Mouse (Mus musculus): Measurements from ENCODE around the gene Asb18.

Gene Asb18

GRCm38 (mm10) chr1:90014446-90014845 lies at the start of gene Asb18:
Gene Asb18, minus strand, starts transcription at chr1:90014666.
- DNase-seq, result peak; percentile 28

- peak; percentile 39 for DNase-seq
These were observed 46.1 kb upstream of the Asb18 start for GRCm38 (mm10) chr1:90060599-90060998.

GRCm38 (mm10) chr1:90060054-90060453 lies 45.6 kb upstream of the Asb18 start:
- no peak for DNase-seq

GRCm38 (mm10) chr1:90054991-90055390 lies 40.5 kb upstream of the Asb18 start:
- no peak for DNase-seq

- peak; percentile 27 for DNase-seq
These were observed 36.9 kb upstream of the Asb18 start for GRCm38 (mm10) chr1:90051347-90051746.

GRCm38 (mm10) chr1:90050046-90050739 lies 35.7 kb upstream of the Asb18 start:
- DNase-seq, result no peak

- no peak for DNase-seq
These were observed 13.8 kb upstream of the Asb18 start for GRCm38 (mm10) chr1:90028305-90028704.

GRCm38 (mm10) chr1:90026945-90027344 lies 12.5 kb upstream of the Asb18 start:
- no peak for DNase-seq

- DNase-seq, result no peak
These were observed 5.9 kb upstream of the Asb18 start for GRCm38 (mm10) chr1:90020336-90020735.

GRCm38 (mm10) chr1:90018071-90018470 lies 3.6 kb upstream of the Asb18 start:
- no peak for DNase-seq

- peak; percentile 18 for DNase-seq
These were observed 1.2 kb downstream of the Asb18 start for GRCm38 (mm10) chr1:90013273-90013672.

GRCm38 (mm10) chr1:90012850-90013249 lies 1.6 kb downstream of the Asb18 start:
- DNase-seq, result no peak

GRCm38 (mm10) chr1:90012168-90012567 lies 2.3 kb downstream of the Asb18 start:
- DNase-seq, result no peak

GRCm38 (mm10) chr1:90010077-90010476 lies 4.4 kb downstream of the Asb18 start:
- no peak for DNase-seq

GRCm38 (mm10) chr1:90009188-90009587 lies 5.3 kb downstream of the Asb18 start:
- no peak for DNase-seq

- DNase-seq, result peak; percentile 7
These were observed 7.8 kb downstream of the Asb18 start for GRCm38 (mm10) chr1:90006666-90007065.

GRCm38 (mm10) chr1:90000981-90001380 lies 13.5 kb downstream of the Asb18 start:
- no peak for DNase-seq

GRCm38 (mm10) chr1:89999858-90000257 lies 14.6 kb downstream of the Asb18 start:
- DNase-seq, result no peak

- DNase-seq, result no peak
These were observed 15.8 kb downstream of the Asb18 start for GRCm38 (mm10) chr1:89998696-89999095.

GRCm38 (mm10) chr1:89998076-89998475 lies 16.4 kb downstream of the Asb18 start:
- no peak for DNase-seq

- DNase-seq, result no peak
These were observed 22.2 kb downstream of the Asb18 start for GRCm38 (mm10) chr1:89992256-89992655.

- DNase-seq, result no peak
These were observed 37.2 kb downstream of the Asb18 start for GRCm38 (mm10) chr1:89977261-89977660.

- DNase-seq, result no peak
These were observed 38.1 kb downstream of the Asb18 start for GRCm38 (mm10) chr1:89976411-89976810.

- no peak for DNase-seq
These were observed 39.9 kb downstream of the Asb18 start for GRCm38 (mm10) chr1:89974541-89974940.

- DNase-seq, result no peak
These were observed 42.6 kb downstream of the Asb18 start for GRCm38 (mm10) chr1:89971848-89972247.
